Mouse (Mus musculus): ENCODE results near the gene Slc25a47.

GRCm38 (mm10) chr12:108801613-108802012 lies 34.2 kb upstream of the Slc25a47 start:
- no peak for TF ChIP-seq MYOD1 (IDR thresholded peaks at IDR 0.05; ENCODE audit: control insufficient read depth in 1 of 3, insufficient read length in 2 of 3, low read depth in 2 of 3)
- no peak for TF ChIP-seq MAX (IDR thresholded peaks at IDR 0.05; ENCODE audit: low read depth)
- no peak for TF ChIP-seq POLR2AphosphoS2 (IDR thresholded peaks at IDR 0.05; ENCODE audit: insufficient read length, low read depth)
- no peak for TF ChIP-seq POLR2A (IDR thresholded peaks at IDR 0.05; ENCODE audit: insufficient read length, low read depth)
- TF ChIP-seq USF1 (IDR thresholded peaks at IDR 0.05; ENCODE audit: low read depth): no peak
- TF ChIP-seq E2F4 (IDR thresholded peaks at IDR 0.05; ENCODE audit: insufficient read depth): no peak
- no peak for TF ChIP-seq TCF12 (IDR thresholded peaks at IDR 0.05; ENCODE audit: insufficient read depth, poor library complexity, severe bottlenecking)
- no peak for TF ChIP-seq CEBPB (IDR thresholded peaks at IDR 0.05; ENCODE audit: insufficient read depth, poor library complexity, severe bottlenecking)

Measured in myocyte (in vitro differentiated cells).